Mouse (Mus musculus): ENCODE results near the gene Mea1.

The Mea1 gene

GRCm38 (mm10) chr17:46678416-46678815, at the start of gene Mea1:
TSS of gene Mea1 (plus strand) at chr17:46678793.
- peak; percentile 37 for DNase-seq (ENCODE audit: low spot score)

DNA sequence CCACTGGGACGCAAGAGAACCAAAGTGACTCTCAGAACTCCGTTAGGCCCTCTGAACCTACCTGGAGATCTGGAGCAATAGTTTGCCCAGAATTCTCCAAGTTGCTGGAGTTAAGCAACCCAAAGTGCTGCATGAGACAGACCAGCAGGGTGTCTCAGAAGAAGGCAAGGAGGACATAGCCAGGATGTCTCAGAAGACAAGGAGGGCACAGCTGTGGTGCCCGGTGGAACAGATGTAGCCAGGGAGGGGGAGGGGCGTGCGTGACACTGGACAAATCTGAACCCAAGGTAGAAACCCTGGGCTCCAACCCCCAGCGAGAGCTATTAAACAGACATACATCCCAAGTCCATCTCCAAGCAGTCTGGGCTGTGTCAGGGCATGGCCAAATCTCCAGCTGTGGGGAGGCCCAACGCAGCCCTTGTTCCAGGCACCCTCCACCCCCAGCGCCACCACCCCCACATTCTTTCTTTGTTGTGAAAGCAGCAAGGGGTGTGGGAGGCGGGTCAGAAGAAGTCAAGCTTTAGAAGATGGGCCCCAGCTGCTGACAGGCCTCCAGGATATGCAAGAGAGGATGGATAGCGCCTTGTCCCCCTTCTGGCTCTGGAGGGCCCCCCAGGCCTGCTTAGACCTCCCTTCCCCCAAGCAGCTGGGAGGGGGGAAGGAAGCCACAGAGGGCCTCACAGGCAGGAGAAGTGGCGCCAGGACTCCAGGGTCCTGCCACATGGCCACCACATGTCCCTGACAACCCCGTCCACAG, 48.7 kb upstream of the Mea1 start:
- DNase-seq (ENCODE audit: low spot score): peak; percentile 59

DNA sequence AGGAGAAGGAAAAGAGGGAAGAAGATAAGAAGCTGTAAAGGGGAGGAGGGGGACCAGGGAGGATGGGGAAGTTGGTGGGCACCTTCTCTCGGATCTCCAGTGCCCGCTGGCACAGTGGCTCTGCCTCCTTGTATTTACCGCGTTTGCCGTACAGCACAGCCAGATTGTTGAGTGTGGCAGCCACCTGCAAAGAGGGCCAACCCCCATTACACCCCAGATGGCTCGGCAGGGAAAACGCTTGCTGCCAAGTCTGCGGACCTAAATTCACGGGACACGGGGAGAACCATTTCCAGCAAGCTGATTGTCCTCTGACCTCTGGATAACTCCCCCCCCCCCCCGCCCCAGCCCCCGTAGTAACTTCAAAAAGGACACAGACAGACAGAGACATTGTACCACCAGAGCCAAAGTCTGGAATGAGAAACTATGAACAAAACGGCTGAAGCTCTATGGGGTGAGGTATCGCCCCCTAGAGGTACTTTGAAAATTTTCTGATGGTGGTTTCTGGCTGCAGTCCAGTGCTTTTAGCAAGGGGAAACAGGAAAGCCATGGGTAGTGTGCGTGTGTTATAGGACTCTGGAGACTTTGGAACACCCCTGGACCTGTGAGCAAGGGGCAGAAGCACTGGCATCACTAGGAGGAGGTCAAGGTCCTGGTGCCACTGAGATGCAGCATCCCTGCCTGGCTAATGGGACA, 41.6 kb upstream of the Mea1 start:
- DNase-seq (ENCODE audit: low spot score): no peak

DNA sequence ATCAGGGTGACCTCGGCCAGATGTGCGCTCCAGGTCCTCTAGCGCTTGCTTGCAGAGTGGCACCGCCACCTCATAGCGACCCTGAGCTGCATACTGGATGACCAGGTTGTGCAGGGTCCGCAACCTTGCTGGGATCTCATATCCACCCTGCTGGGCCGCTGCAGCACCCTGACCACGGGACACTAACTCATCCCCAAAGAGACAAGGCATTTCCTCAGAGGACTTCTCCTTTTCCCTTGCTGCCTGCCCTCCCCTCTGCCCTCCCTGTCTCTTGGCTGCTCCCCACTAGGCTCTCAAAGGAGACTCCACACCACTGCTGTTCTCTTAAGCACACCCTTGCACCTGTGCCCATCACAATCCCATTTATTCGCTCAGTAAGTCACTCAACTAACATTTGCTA, 38.7 kb upstream of the Mea1 start:
- DNase-seq (ENCODE audit: low spot score): no peak

DNA sequence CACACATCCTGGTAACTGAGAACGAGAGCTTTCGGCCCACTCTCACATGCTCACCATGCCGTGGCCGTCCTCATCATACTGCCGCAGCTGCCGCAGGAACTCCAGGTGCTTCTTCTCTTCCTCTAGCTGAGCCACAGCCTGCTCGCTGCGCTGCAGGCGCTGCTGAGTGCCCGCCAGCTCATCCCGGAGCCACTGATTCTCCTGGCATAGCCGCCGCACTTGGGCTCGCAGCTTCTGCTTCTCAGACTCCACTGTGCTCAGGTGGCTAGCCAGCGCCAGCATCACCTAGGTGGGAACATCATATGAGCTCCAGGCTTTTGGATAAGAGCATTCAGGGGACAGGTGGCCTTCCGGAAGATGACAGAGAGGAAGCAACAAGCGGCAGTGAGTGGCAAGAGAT, 36.5 kb upstream of the Mea1 start:
- DNase-seq (ENCODE audit: low spot score): no peak

GRCm38 (mm10) chr17:46644152-46644805, 34.3 kb upstream of the Mea1 start:
- DNase-seq (ENCODE audit: low spot score): no peak

- peak; percentile 87 for DNase-seq (ENCODE audit: low spot score)
These were observed 33.6 kb upstream of the Mea1 start for GRCm38 (mm10) chr17:46644916-46645475.

DNA sequence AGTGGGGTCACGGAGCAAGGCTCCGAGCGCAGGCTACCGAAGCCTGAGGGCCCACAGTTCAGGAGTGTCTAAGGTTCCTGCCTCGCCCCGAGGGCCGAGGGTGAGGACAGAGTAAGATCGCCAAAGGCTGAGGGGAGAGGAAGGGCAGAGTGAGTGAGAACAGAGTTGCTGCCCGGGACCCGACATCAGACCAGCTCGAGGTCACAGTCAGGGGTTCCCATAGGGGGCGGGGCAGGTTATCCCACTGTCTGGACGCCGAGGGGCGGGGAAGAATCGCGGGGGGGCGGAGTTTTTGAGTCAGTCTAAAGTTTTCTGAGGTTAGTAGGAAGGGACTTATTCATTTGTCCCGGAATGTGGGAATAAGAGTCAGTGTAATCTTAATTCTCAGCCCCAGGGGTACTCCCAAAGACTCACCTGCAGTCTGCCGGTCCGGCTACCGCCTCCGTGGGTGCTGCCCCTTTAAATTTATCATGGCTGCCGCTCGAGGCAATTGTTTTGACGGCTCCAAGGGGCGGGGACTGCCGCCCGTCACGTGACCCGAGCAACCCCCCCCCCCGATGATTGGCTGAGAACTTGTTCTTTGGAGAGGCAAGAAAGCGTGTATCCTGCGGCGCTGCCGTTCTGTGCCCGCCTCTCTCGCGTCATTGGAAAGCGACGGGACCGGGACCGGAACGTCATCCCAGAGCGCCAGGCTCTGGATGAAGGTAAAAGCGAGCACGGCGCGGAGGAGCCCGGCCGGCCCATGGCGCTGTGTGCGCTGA, 32.9 kb upstream of the Mea1 start, which contains the start of the genes Klc4 and Mrpl2:
Gene Klc4 (minus strand): TSS at position 462 of the 761 bp plus-strand sequence.
Gene Mrpl2 (plus strand): TSS at position 669 of the 761 bp plus-strand sequence.
- peak; percentile 99 for DNase-seq (ENCODE audit: low spot score)

- DNase-seq (ENCODE audit: low spot score): no peak
These were observed 32.3 kb upstream of the Mea1 start for GRCm38 (mm10) chr17:46646322-46646662.

DNA sequence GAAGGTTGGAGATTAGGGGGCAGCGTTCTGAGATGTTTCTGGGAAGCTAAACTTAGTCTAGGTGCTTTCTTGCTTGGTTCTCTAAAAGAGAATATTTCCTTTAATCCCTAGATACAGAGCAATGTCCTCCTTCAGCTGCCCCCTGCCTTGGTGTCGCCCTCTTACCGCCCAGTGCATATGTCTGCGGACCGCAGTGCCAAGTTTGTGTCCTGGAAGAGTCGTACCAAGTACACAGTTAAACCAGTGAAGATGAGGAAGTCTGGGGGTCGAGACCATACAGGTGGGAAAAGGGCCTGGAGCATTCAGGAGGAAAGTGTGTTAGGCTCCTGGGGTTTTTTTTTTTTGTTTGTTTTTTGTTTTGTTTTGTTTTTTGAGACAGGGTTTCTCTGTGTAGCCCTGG, 31.3 kb upstream of the Mea1 start:
- no peak for DNase-seq (ENCODE audit: low spot score)

DNA sequence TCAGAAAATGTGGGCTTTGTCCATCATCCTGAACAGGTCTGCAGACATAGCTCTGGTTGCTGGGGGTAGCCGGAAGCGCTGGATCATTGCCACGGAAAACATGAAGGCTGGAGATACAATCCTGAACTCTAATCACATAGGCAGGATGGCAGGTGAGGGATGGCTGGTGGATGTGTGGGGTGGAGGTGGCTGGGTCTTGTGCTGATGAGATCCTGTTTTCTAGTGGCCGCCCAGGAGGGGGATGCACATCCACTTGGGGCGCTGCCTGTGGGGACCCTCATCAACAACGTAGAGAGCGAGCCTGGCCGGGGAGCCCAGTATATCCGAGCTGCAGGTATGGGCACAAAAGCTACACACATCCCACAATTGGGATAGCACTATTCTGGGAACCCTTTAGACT, 30.2 kb upstream of the Mea1 start:
- DNase-seq (ENCODE audit: low spot score): no peak

GRCm38 (mm10) chr17:46649811-46650210, 28.8 kb upstream of the Mea1 start:
- no peak for DNase-seq (ENCODE audit: low spot score)

DNA sequence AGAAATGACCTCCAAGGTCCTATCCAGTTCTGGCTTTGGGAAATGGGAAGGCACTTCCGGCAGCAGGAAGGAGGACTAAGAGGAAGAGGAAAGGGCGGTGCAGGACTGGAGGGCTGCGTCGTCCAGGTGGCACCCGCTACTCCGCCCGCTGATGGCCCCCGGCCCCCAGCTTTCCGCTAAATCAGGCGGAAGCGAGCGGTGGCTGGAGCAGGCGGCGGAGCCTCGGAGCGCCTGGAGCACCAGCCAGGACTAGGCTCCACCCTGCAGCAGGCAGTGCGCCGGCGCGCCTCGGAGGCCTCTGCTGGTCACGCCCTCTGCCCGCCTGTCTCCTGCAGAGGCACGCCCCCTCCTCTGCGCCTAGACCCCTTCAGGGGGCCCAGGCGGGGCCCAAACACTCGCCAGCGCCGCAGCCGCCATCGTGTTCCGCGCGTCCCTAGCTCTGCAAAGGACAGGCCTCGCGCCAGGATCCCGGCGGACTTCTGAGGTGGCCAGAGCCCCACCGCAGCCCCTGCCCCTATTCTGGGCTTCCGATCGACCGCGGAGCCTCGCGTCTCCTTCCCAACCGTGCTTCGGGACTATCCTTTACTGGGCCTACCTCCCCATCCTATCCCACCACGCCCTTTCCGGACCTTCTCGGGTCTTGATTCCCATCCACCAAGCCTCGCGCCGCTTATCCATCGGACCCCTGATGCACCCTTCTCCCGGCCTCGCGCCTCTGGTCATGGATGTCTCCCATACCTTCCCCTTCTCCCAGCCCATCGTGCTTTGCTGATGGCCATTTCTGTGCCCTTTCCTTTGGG, 28.2 kb upstream of the Mea1 start, which contains the start of gene Cul7:
Gene Cul7 (plus strand): TSS at position 106 of the 800 bp plus-strand sequence.
- peak; percentile 96 for DNase-seq (ENCODE audit: low spot score)

- no peak for DNase-seq (ENCODE audit: low spot score)
These were observed 27.3 kb upstream of the Mea1 start for GRCm38 (mm10) chr17:46651292-46651691.

DNA sequence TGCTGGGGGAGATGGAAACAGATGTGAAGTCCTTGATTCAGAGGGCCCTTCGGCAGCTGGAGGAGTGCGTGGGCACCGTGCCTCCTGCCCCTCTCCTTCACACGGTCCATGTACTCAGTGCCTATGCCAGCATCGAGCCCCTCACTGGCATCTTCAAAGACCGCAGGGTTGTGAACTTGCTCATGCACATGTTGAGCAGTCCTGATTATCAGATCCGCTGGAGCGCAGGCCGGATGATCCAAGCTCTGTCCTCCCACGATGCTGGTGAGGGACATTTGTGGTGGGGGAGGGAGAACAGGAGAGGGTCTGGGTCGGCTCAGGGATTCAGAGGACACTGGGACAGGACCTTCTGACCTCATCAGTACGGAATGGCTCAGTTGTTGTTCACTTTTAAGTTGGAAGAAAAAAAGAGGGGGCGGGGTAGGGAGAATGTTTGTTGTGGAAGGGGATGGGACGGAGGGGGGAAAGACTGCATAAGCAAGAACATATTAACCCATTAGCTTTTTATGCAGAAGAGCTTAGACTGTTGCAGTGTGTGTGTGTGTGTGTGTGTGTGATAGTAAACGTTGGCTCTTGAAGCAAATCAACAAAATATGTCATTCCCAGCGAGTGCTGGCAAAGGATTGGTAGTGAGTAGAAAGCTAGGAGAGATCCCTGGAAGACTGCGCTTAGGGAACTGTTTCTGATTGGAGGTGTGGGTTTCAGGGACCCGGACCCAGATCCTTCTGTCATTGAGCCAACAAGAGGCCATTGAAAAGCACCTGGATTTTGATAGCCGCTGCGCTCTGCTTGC, 26.6 kb upstream of the Mea1 start:
- peak; percentile 50 for DNase-seq (ENCODE audit: low spot score)

GRCm38 (mm10) chr17:46656054-46656453, 22.5 kb upstream of the Mea1 start:
- DNase-seq (ENCODE audit: low spot score): peak; percentile 84

GRCm38 (mm10) chr17:46661351-46661750, 17.2 kb upstream of the Mea1 start:
- no peak for DNase-seq (ENCODE audit: low spot score)

- DNase-seq (ENCODE audit: low spot score): no peak
These were observed 16.6 kb upstream of the Mea1 start for GRCm38 (mm10) chr17:46661981-46662380.

DNA sequence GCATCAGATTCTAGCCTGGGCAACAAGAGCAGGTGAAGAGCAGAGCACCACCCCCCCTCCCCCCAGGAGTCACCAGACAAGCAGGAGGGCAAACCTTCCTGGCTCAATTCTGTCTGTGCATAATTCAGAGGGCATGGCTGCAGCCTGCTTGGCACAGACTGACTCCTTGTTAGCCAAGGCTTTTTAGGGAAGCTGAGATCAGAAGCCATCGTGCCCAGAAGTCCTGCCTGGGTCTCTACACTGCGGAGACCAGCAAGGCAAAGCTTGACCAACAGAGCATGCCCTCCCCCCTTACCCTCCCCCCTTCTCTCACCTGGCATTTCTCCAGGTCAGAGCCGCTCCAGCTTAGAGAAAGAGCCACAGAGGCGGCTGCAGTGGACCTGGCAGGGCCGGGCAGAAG, 15.9 kb upstream of the Mea1 start:
- no peak for DNase-seq (ENCODE audit: low spot score)

DNA sequence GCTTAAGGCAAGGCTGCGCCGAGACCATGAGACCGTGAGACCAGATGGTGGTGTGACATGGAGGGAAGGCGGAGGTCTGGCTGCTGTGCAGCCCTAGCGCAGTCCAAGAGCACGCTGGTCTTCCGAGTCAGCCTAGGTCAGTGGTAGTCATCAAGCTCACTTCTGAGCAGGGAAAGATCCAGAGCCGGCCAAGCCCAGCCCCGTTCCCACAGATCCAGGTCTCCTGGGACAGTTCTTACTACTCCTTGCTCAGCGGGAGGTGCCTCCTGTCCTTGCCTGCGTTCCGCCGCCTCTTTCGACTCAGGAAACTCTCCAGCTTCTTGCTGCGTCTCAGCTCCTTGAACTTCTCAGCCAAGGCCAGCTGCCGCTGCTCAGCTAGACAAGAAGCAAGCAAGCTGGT, 10.9 kb upstream of the Mea1 start:
- no peak for DNase-seq (ENCODE audit: low spot score)

Data from yolk sac, embryonic 10.5 days (tissue).